Mouse (Mus musculus) ovary, postnatal 14 days (tissue): ENCODE data around the gene Myrip.
A peak's percentile ranks its signal among the peaks of the same experiment; 100 is the strongest.
"Not testable (repeated sequence)": the region's sequence is repeated elsewhere in the genome, so short reads cannot be mapped to it uniquely, and the experiment has no call there.

Experiments used
- DNase-seq: peaks from one replicate; pipeline ENCODE4 v3.0.0; 2022; ENCODE audit warnings: low spot score

Gene Myrip

DNA sequence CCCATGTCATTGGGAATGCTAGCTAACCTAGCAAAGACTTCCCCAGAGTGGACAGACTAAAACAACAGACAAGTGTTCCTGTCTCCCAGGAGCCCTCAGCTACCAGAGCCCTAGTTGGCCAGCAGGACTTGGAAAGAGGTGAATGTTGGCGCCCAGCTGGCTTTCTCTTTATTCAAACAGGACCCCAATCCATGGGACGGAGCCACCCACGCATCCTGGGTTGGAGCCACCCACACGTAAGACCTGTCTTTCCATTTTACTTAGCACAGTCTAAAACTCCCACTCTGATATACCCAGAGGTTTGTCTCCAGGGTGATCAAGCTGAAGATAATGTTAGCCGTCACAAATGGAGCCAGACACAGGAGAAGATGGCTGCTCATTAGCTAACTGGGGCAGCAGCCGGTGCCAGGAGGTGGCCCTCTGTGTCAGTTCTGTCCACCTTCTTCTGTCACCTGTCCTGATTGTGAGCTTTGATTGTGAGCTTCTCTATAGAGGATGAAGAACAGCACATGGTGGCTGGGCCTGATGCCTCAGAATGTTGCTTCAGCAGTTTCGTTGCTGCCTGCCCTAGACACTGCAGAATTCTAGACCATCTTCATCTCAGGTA is 95.4 kb downstream of the Myrip start:
- DNase-seq: no peak

- DNase-seq: no peak
Measured at GRCm38 (mm10) chr9:120398289-120398688, 97.0 kb downstream of the Myrip start.

GRCm38 (mm10) chr9:120399537-120399936 is 98.2 kb downstream of the Myrip start:
- not testable (repeated sequence) for DNase-seq

DNA sequence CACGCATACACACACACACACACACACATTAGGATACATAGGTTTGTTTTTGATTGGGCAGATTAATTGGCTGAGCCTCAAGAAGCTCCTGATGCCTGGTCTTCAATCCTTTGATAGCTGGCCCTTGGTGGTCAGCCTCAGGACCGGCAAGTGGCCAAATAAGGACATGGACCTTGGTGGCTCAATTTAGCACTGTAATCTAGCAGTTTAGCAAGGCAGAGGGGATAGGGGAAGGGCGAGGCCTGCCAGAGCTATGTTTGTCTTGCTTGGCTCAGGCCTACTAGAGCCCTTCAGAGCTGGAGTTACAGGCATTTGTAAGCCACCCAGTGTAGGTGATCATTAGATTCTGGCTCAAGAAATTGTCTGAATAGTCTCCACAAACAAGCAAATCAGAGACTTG is 101.1 kb downstream of the Myrip start:
- no peak for DNase-seq

- no peak for DNase-seq
Measured at GRCm38 (mm10) chr9:120403661-120404060, 102.3 kb downstream of the Myrip start.

GRCm38 (mm10) chr9:120409663-120410181 is 108.4 kb downstream of the Myrip start:
- no peak for DNase-seq

- DNase-seq: peak; percentile 33
Measured at GRCm38 (mm10) chr9:120410421-120410820, 109.1 kb downstream of the Myrip start.

- DNase-seq: peak; percentile 80
Measured at GRCm38 (mm10) chr9:120415504-120415903, 114.2 kb downstream of the Myrip start.

- no peak for DNase-seq
Measured at GRCm38 (mm10) chr9:120416151-120416550, 114.8 kb downstream of the Myrip start.

- DNase-seq: no peak
Measured at GRCm38 (mm10) chr9:120416729-120417128, 115.4 kb downstream of the Myrip start.

GRCm38 (mm10) chr9:120418582-120418981 is 117.3 kb downstream of the Myrip start:
- DNase-seq: no peak

GRCm38 (mm10) chr9:120424567-120424966 is 123.3 kb downstream of the Myrip start:
- DNase-seq: no peak

DNA sequence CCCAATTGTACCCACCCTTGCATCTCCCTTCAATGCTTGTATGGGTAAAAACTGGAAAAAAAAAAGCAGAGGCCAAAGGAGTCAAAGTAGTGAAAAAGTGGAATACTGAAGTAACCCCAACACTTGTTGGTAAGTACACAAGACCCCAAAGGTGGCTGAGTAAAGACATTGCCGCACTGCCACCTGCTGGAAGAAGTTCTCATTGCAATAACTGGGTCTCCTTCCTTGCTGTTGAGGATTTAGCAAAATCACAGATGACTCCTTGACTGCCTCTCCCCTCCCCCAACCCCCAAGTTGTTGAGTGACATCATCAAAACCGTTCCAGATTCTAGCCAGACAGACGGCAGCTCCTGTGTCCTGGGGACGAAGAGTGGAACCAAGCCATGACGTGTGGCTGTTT is 124.5 kb downstream of the Myrip start:
- peak; percentile 52 for DNase-seq

DNA sequence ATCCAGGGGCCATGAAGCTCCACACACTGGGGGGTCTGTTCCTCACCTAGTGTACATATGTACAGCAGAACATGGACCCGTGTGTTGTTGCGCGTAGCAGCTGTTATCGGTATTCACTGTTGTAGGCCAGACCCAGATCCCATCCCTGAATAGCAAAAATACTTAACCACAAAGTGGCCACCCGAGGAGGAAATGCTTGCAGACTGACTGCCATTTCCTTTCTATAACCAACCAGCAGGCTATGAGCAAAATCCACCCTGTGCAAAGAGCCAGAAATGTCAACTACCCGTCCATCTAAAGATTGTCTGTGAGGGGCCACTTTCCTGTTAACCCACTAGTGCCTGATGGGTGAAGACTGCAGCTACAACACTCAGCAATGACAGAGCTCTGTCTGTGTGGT is 126.9 kb downstream of the Myrip start:
- no peak for DNase-seq

DNA sequence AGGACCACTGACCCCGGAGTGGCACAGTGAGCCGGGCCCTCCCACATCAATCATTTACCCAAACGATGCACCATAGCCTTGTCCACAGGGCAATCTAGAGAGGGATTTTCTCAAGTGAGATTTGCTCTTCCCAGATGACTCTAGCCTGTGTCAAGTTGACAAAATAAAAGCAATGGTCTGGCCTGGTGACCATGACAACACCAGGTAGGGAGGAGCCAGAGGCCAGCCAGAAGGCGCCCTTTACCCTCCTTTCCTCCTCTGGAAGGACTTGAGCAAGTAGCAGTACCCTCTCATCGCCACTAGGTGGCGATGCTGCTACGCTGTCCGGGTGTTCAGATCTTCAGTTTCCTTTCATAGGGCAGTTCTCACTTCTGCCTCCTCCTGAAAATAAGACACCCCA is 132.4 kb downstream of the Myrip start:
- DNase-seq: peak; percentile 46

DNA sequence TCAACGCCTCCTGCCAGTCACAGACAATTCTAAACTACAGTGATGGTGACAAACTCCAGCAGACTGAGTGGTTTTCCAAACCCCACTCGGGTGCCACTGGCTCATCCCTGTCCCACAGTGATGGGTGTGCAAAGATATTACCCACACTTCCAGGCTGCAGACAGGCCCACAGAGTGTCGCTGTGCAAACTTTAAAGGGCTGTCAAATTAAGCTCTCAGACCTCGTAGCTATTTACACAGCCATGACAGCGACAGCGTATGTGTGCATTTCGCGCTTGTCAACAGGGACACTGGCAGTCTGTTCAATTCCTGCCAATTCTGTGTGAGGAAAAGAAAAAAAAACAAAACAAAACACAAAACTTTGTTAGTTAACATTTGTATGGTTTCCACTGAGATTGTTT is 134.5 kb downstream of the Myrip start:
- DNase-seq: no peak

DNA sequence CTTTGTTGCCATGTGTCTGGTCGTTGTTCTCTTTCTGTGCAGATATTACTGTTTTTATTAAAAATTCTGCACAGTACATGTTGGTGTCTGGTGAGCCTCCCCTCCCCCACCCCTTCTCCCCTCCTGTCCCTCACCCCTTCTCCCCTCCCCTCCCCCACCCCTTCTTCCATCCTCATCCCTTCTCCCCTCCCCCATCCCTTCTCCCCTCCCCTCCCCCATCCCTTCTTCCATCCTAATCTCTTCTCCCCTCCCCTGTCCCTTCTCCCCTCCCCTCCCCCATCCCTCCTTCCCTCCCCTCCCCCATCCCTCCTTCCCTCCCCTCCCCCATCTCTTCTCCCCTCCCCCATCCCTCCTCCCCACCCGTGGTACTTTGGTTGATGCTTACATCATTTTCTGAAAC is 135.5 kb downstream of the Myrip start:
- no peak for DNase-seq

- no peak for DNase-seq
Measured at GRCm38 (mm10) chr9:120437266-120437876, 136.1 kb downstream of the Myrip start.

DNA sequence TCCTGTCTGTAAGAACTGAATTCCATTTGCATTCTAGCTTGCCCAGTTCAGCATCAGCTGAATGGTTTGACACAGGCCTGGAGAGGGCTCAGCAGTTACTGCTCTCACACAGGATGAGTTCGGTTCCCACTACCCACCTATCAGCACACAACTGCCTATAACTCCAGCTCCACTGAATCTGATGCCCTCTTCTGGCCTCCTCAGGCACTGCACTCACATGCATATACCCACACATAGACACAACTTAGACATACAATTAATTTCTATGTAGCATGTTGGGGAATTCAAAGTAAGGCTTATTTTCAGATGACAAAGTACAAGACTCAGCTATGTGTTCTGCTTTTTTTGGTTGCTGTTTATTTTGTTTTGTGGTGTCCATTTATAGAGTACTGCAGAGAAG is 137.0 kb downstream of the Myrip start:
- no peak for DNase-seq

- DNase-seq: no peak
Measured at GRCm38 (mm10) chr9:120438781-120439180, 137.5 kb downstream of the Myrip start.

DNA sequence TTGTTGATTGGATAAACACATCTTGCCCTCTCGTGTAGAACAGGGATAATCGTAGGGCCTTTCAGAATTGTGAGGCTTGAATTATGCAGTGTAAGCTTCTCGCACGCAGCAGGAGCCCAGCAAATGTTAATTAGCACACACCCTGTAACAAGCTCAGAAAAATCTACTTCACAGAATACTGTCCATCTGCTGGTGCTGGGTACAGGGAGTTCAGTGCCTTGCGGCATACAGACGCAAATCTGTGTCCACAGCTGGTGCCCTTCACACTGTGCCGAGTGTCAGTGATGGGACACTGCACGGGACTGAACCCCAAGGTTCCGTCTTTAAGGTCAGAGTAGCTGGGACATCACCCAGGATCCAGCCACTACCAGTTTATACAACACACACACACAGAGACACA is 143.3 kb downstream of the Myrip start:
- DNase-seq: no peak

DNA sequence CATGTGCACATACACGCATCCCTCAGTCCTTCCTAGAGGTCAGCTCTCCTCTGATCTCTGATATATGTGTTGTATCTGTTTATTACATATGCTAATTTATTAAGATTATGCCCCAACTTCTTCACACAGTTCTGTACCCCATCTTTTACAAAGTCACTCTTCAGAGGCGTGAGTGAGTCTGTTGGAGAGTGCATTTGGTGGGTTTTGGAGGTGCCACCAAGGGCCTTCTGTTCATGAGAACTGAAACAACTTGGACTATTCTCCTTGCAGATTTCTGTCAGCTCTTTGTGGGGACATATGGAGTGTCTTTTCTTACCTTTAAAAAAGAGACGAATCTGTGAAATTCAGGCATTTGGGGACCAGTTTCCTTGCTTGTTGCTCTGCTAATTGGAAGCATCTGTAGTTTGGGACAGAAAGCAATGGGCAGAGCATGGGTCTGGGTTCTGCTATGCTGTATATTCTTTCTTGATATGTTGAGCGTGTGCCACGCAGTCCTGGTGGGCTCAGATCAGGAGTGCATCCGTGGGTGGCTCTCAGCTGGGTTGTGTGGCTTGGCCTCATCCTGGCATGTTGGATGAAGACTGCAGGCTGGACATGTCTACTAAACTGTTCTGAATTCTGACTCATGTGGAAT is 148.5 kb downstream of the Myrip start:
- DNase-seq: no peak
